Mouse (Mus musculus): Measurements from ENCODE around the gene Plekhg1. TPM values are rescaled to one million over a fixed set of nuclear protein-coding genes. Genes with fewer than 3 reads are reported as not detected.

Plekhg1 gene
- total and polyA plus RNA-seq, 2 experiments from 2014 or later = 4.1 to 14.3 TPM

- no peak overlapping the region for H3K27ac ChIP-seq (ENCODE audit: low read depth)
- no peak overlapping the region for H3K9ac ChIP-seq (replicated peaks; ENCODE audit: low read depth, low read length)
- H3K9me3 ChIP-seq (replicated peaks; ENCODE audit: control insufficient read depth, low read length) = no peaks in the 10 kb centered on the region
- no peak overlapping the region for H3K4me2 ChIP-seq (ENCODE audit: low read depth, low read length)
- no peaks in the 10 kb centered on the region; the same call in 1 of the 2 replicates for H3K4me1 ChIP-seq (ENCODE audit: control insufficient read depth, insufficient read depth)
- TF ChIP-seq CTCF (IDR thresholded peaks at IDR 0.05; ENCODE audit: low read depth) (no peak), EP300 (IDR thresholded peaks at IDR 0.05; ENCODE audit: low read depth) (no peak)
- no peaks in the 10 kb centered on the region for H3K27me3 ChIP-seq (ENCODE audit: control insufficient read depth, insufficient read depth, low read length)
- peaks cover 22% of the 10 kb centered on the region for H3K36me3 ChIP-seq (replicated peaks; ENCODE audit: control insufficient read depth, insufficient read depth, low read length)
- DNase-seq (ENCODE audit: low spot score) (no peak), ATAC-seq (ENCODE audit: insufficient read depth, low read depth) (no peak)
- H3K4me3 ChIP-seq (ENCODE audit: low read depth, low read length) = no peak overlapping the region
- WGBS = 77% methylated on average over 5 of the region's 5 CpGs
These were observed 218.4 kb downstream of the Plekhg1 start for GRCm38 (mm10) chr10:3958591-3958990.

GRCm38 (mm10) chr10:3969026-3969425 is 228.9 kb downstream of the Plekhg1 start:
- no peak for DNase-seq (ENCODE audit: low spot score)
- H3K36me3 ChIP-seq (replicated peaks; ENCODE audit: control insufficient read depth, insufficient read depth, low read length) = peaks cover 9% of the 10 kb centered on the region
- no peak overlapping the region for H3K4me2 ChIP-seq (ENCODE audit: low read depth, low read length)
- H3K4me3 ChIP-seq (ENCODE audit: low read depth, low read length) = no peak overlapping the region
- no peak overlapping the region for H3K27ac ChIP-seq (ENCODE audit: low read depth)
- H3K9ac ChIP-seq (replicated peaks; ENCODE audit: low read depth, low read length) = no peak overlapping the region
- H3K9me3 ChIP-seq (replicated peaks; ENCODE audit: control insufficient read depth, low read length) = no peaks in the 10 kb centered on the region
- ATAC-seq (ENCODE audit: insufficient read depth, low read depth) = no peak
- WGBS = 76% methylated on average over 3 of the region's 3 CpGs
- no peaks in the 10 kb centered on the region for H3K27me3 ChIP-seq (ENCODE audit: control insufficient read depth, insufficient read depth, low read length)
- TF ChIP-seq CTCF (IDR thresholded peaks at IDR 0.05; ENCODE audit: low read depth) = no peak
- TF ChIP-seq EP300 (IDR thresholded peaks at IDR 0.05; ENCODE audit: low read depth) = no peak
- H3K4me1 ChIP-seq (ENCODE audit: control insufficient read depth, insufficient read depth) = no peaks in the 10 kb centered on the region

- 82% methylated on average over 9 of the region's 9 CpGs for WGBS
- Histone ChIP-seq H3K4me2 (ENCODE audit: low read depth, low read length) (peak overlapping the region; percentile 93; the same call in 1 of the 2 replicates), H3K27ac (ENCODE audit: low read depth) (no peak overlapping the region), H3K27me3 (ENCODE audit: control insufficient read depth, insufficient read depth, low read length) (no peaks in the 10 kb centered on the region), H3K36me3 (replicated peaks; ENCODE audit: control insufficient read depth, insufficient read depth, low read length) (no peaks in the 10 kb centered on the region), H3K9ac (replicated peaks; ENCODE audit: low read depth, low read length) (no peak overlapping the region), H3K4me1 (ENCODE audit: control insufficient read depth, insufficient read depth) (no peaks in the 10 kb centered on the region), H3K4me3 (ENCODE audit: low read depth, low read length) (no peak overlapping the region), H3K9me3 (replicated peaks; ENCODE audit: control insufficient read depth, low read length) (no peaks in the 10 kb centered on the region)
- DNase-seq (ENCODE audit: low spot score) (no peak), ATAC-seq (ENCODE audit: insufficient read depth, low read depth) (no peak)
- TF ChIP-seq EP300 (IDR thresholded peaks at IDR 0.05; ENCODE audit: low read depth) (no peak), CTCF (IDR thresholded peaks at IDR 0.05; ENCODE audit: low read depth) (no peak)
These were observed 232.1 kb downstream of the Plekhg1 start for GRCm38 (mm10) chr10:3972237-3972636.

- no peak; the same call in 1 of the 2 replicates for TF ChIP-seq EP300 (IDR thresholded peaks at IDR 0.05; ENCODE audit: low read depth)
- TF ChIP-seq CTCF (IDR thresholded peaks at IDR 0.05; ENCODE audit: low read depth) = peak; percentile 73
- peak; percentile 84 for ATAC-seq (ENCODE audit: insufficient read depth, low read depth)
- no peaks in the 10 kb centered on the region for H3K27me3 ChIP-seq (ENCODE audit: control insufficient read depth, insufficient read depth, low read length)
These were observed 232.9 kb downstream of the Plekhg1 start, which contains the start of gene Mthfd1l for GRCm38 (mm10) chr10:3972981-3973588. TSS of gene Mthfd1l (plus strand) at chr10:3973118.

GRCm38 (mm10) chr10:3973589-3974070 is 233.5 kb downstream of the Plekhg1 start:
- Histone ChIP-seq H3K9me3 (replicated peaks; ENCODE audit: control insufficient read depth, low read length) (no peaks in the 10 kb centered on the region), H3K4me2 (ENCODE audit: low read depth, low read length) (peak overlapping the region; percentile 93), H3K4me1 (ENCODE audit: control insufficient read depth, insufficient read depth) (no peaks in the 10 kb centered on the region), H3K27me3 (ENCODE audit: control insufficient read depth, insufficient read depth, low read length) (no peaks in the 10 kb centered on the region), H3K36me3 (replicated peaks; ENCODE audit: control insufficient read depth, insufficient read depth, low read length) (no peaks in the 10 kb centered on the region), H3K9ac (replicated peaks; ENCODE audit: low read depth, low read length) (peak overlapping the region; percentile 56), H3K27ac (ENCODE audit: low read depth) (peak overlapping the region; percentile 88), H3K4me3 (ENCODE audit: low read depth, low read length) (peak overlapping the region; percentile 66)
- peak; percentile 55; the same call in 1 of the 2 replicates for TF ChIP-seq EP300 (IDR thresholded peaks at IDR 0.05; ENCODE audit: low read depth)
- TF ChIP-seq CTCF (IDR thresholded peaks at IDR 0.05; ENCODE audit: low read depth) = no peak
- ATAC-seq (ENCODE audit: insufficient read depth, low read depth) (peak; percentile 92), DNase-seq (ENCODE audit: low spot score) (peak; percentile 89)
- under 1% methylated on average over 29 of the region's 39 CpGs for WGBS

More at GRCm38 (mm10) chr10:3972981-3973588, 232.9 kb downstream of the Plekhg1 start, which contains the start of gene Mthfd1l:
- Histone ChIP-seq H3K4me1 (ENCODE audit: control insufficient read depth, insufficient read depth) (no peaks in the 10 kb centered on the region), H3K4me2 (ENCODE audit: low read depth, low read length) (peak within 1 kb of the TSS; percentile 93), H3K27ac (ENCODE audit: low read depth) (peak within 1 kb of the TSS; percentile 88), H3K9ac (replicated peaks; ENCODE audit: low read depth, low read length) (peak within 1 kb of the TSS; percentile 56), H3K9me3 (replicated peaks; ENCODE audit: control insufficient read depth, low read length) (no peaks in the 10 kb centered on the region), H3K36me3 (replicated peaks; ENCODE audit: control insufficient read depth, insufficient read depth, low read length) (no peaks in the 10 kb centered on the region), H3K4me3 (ENCODE audit: low read depth, low read length) (peak within 1 kb of the TSS; percentile 66)
- under 1% methylated on average over 37 of the region's 40 CpGs for WGBS
- DNase-seq (ENCODE audit: low spot score) = peak; percentile 85
